Mouse (Mus musculus): ENCODE measurements around the gene Vsnl1.

DNA sequence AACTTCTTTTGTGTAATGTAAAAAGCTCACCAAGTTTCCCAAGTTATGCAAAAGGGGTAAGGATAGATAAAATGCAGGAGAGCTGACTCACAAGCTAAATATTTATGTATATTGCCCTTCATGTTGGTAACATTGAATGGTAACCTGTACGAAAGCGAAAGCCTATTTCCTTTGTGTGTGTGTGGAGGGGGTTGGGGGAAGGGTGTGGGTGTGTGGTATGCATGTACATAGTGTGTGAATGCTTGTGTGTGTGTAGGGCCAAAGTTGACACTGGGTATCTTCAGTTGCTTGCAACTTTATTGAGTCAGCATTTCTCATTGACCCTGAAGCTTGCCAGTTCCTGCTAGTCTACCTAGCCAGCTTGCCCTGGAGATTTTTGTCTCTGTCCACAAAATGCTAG is 154.8 kb downstream of the Vsnl1 start:
- no peak for TF ChIP-seq POLR2A (IDR thresholded peaks at IDR 0.05; ENCODE audit: low read depth, low read length)
- TF ChIP-seq CTCF (IDR thresholded peaks at IDR 0.05; ENCODE audit: extremely low read depth, insufficient read depth, insufficient read length, insufficient replicate concordance): no peak

Measured in spleen, adult 2 months (tissue).